24 mouse cellular contexts compared by ENCODE assay signal in the genomic region with DNA sequence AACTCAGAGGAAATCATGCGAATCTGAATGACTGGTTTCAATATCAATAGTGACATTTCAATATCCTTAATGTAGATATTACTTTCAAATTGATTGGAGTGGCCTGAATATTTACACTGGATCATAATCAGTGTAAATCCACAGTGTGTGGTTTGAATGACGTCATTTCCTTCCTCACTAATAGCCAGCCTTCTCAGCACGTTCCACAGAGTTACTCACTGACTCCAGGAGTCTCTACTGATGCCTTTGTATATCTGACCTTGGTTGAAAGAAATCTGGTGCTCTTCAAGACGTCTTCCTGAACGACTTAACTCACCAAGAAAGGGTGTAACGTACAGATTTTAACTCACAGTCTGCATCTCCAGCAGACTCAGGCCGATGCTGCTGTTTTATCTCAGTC. TPM values are rescaled to one million over a fixed set of nuclear protein-coding genes. Genes with fewer than 3 reads are reported as not detected.
DNase-seq lines count a peak whose midpoint lies in the region; ATAC-seq and TF ChIP-seq lines count a peak whose summit lies in the region.
"Had no signal": no experiment of that assay in that cellular context is flagged by ENCODE, and none has a peak within 500 bp of the region (broad histone marks: within the 10 kb centered on the region; RNA-seq: fewer than 3 reads in every experiment).

No protein-coding gene starts in this region.

- no peak for TF ChIP-seq CTCF in MEL (IDR thresholded peaks at IDR 0.05 in 2 of 3, conservative IDR thresholded peaks at IDR 0.05 in 1 of 3; ENCODE audit: control insufficient read depth in 1 of 3, insufficient read depth in 1 of 3, low read depth in 2 of 3, low read length in 3 of 3, poor library complexity in 1 of 3, severe bottlenecking in 1 of 3)

- H3K79me2 ChIP-seq in MEL (ENCODE audit: control insufficient read depth, insufficient read depth, low read length, poor library complexity), result no peaks in the 10 kb centered on the region

- no peak for TF ChIP-seq EP300 in MEL (IDR thresholded peaks at IDR 0.05; ENCODE audit: low read depth in 1 of 2, low read length in 2 of 2)

- no peak for TF ChIP-seq POLR2A in MEL (IDR thresholded peaks at IDR 0.05; ENCODE audit: control insufficient read depth in 1 of 2, insufficient read depth in 1 of 2, low read depth in 1 of 2, low read length in 2 of 2, poor library complexity in 1 of 2)

- peak; percentile 43 for DNase-seq in embryonic facial prominence, embryonic 11.5 days (ENCODE audit: low spot score)
- no peak for DNase-seq in embryonic facial prominence, embryonic 10.5 days (ENCODE audit: low spot score)
- DNase-seq in MEL (ENCODE audit: low read depth, low spot score) (peak; percentile 6), R1 (ENCODE audit: low read depth, low spot score) (peak; percentile 9)
- DNase-seq in spleen, adult 18-20 months, result no peak
- DNase-seq in layer of hippocampus, postnatal 25 days (ENCODE audit: extremely low spot score in 1 of 2, low spot score in 1 of 2), result no peak
- no peak for DNase-seq in adrenal gland, adult 18-20 months (ENCODE audit: low spot score in 2 of 2)
- DNase-seq: cerebellum, adult 18-20 months; cerebellum, postnatal 10 days; gastrocnemius, postnatal 10 days; heart, adult 2 months; heart, postnatal 14 days; kidney, adult 18-20 months had no signal

- H3K4me3 ChIP-seq in embryonic facial prominence, embryonic 11.5 days (ENCODE audit: low read depth, low read length), result no peak overlapping the region
- no peak overlapping the region for H3K4me3 ChIP-seq in embryonic facial prominence, embryonic 10.5 days
- no peak overlapping the region for H3K4me3 ChIP-seq in MEL (ENCODE audit: control insufficient read depth in 1 of 2, insufficient read depth in 1 of 2, low read depth in 2 of 2, low read length in 2 of 2)
- H3K4me3 ChIP-seq: embryonic facial prominence, embryonic 12.5 days; forebrain, embryonic 12.5 days; heart, adult 2 months; heart, embryonic 15.5 days; hindbrain, embryonic 13.5 days; intestine, embryonic 15.5 days had no signal

- H3K4me2 ChIP-seq in embryonic facial prominence, embryonic 11.5 days (ENCODE audit: low read depth, low read length), result no peak overlapping the region
- H3K4me2 ChIP-seq: embryonic facial prominence, embryonic 12.5 days; forebrain, embryonic 12.5 days; heart, embryonic 11.5 days; heart, embryonic 15.5 days; hindbrain, embryonic 13.5 days; intestine, embryonic 15.5 days had no signal

- H3K27me3 ChIP-seq in embryonic facial prominence, embryonic 11.5 days (ENCODE audit: control insufficient read depth, insufficient read depth, low read length), result no peaks in the 10 kb centered on the region
- no peaks in the 10 kb centered on the region for H3K27me3 ChIP-seq in embryonic facial prominence, embryonic 10.5 days (replicated peaks; ENCODE audit: low read depth, poor library complexity, severe bottlenecking)
- H3K27me3 ChIP-seq in MEL (ENCODE audit: control insufficient read depth in 1 of 2, insufficient read depth in 2 of 2, low read length in 2 of 2), result peaks cover 0 to 2% of the 10 kb centered on the region in 2 experiments; a peak in 2 of 4 replicates
- H3K27me3 ChIP-seq: embryonic facial prominence, embryonic 12.5 days; forebrain, embryonic 12.5 days; heart, embryonic 15.5 days; hindbrain, embryonic 13.5 days; intestine, embryonic 15.5 days had no signal

- no peak overlapping the region for H3K9ac ChIP-seq in embryonic facial prominence, embryonic 11.5 days (replicated peaks; ENCODE audit: low read length)
- H3K9ac ChIP-seq in MEL (ENCODE audit: control insufficient read depth, low read depth, low read length, poor library complexity, severe bottlenecking), result no peak overlapping the region
- H3K9ac ChIP-seq: embryonic facial prominence, embryonic 12.5 days; forebrain, embryonic 12.5 days; heart, embryonic 15.5 days; hindbrain, embryonic 13.5 days; intestine, embryonic 15.5 days had no signal

- no peaks in the 10 kb centered on the region for H3K4me1 ChIP-seq in embryonic facial prominence, embryonic 11.5 days (ENCODE audit: control insufficient read depth, insufficient read depth, low read length)
- H3K4me1 ChIP-seq in embryonic facial prominence, embryonic 10.5 days, result 0 out of 2 replicates have a peak, but pooled peaks cover 3% of the 10 kb centered on the region
- H3K4me1 ChIP-seq in MEL (ENCODE audit: control insufficient read depth in 1 of 2, insufficient read depth in 2 of 2, low read length in 2 of 2), result 0 out of 4 replicates have a peak, but pooled peaks cover 0 to 3% of the 10 kb centered on the region in 2 experiments
- H3K4me1 ChIP-seq: embryonic facial prominence, embryonic 12.5 days; forebrain, embryonic 12.5 days; heart, embryonic 15.5 days; hindbrain, embryonic 13.5 days; intestine, embryonic 15.5 days had no signal

- no peak for ATAC-seq in embryonic facial prominence, embryonic 11.5 days (replicated peaks; ENCODE audit: insufficient number of reproducible peaks, low FRiP score, low TSS enrichment, low read depth)
- ATAC-seq: forebrain, embryonic 16.5 days; intestine, embryonic 15.5 days had no signal

- H3K9me3 ChIP-seq in embryonic facial prominence, embryonic 11.5 days (replicated peaks; ENCODE audit: control insufficient read depth, low read length), result no peaks in the 10 kb centered on the region
- no peaks in the 10 kb centered on the region for H3K9me3 ChIP-seq in embryonic facial prominence, embryonic 10.5 days
- no peaks in the 10 kb centered on the region; the same call in 1 of the 2 replicates for H3K9me3 ChIP-seq in MEL (replicated peaks; ENCODE audit: insufficient read depth, low read length)
- H3K9me3 ChIP-seq: embryonic facial prominence, embryonic 12.5 days; forebrain, embryonic 12.5 days; G1E; heart, embryonic 15.5 days; hindbrain, embryonic 13.5 days; intestine, embryonic 15.5 days had no signal

- no peak overlapping the region for H3K27ac ChIP-seq in embryonic facial prominence, embryonic 11.5 days (replicated peaks; ENCODE audit: low read depth, low read length)
- H3K27ac ChIP-seq in embryonic facial prominence, embryonic 10.5 days (replicated peaks), result no peak overlapping the region
- no peak overlapping the region for H3K27ac ChIP-seq in MEL (ENCODE audit: control insufficient read depth, low read depth, low read length)
- H3K27ac ChIP-seq: embryonic facial prominence, embryonic 12.5 days; forebrain, embryonic 12.5 days; heart, adult 2 months; heart, embryonic 15.5 days; hindbrain, embryonic 13.5 days; intestine, embryonic 15.5 days had no signal

- WGBS in embryonic facial prominence, embryonic 11.5 days, result 63% methylated on average over 7 of the region's 7 CpGs
- WGBS in embryonic facial prominence, embryonic 10.5 days, result 69% methylated on average over 7 of the region's 7 CpGs

- no peak for TF ChIP-seq RAD21 in MEL (IDR thresholded peaks at IDR 0.05; ENCODE audit: low read depth, low read length)

- no peaks in the 10 kb centered on the region for H3K36me3 ChIP-seq in embryonic facial prominence, embryonic 11.5 days (replicated peaks; ENCODE audit: control insufficient read depth, insufficient read depth, low read depth, low read length)
- H3K36me3 ChIP-seq in embryonic facial prominence, embryonic 10.5 days (replicated peaks), result no peaks in the 10 kb centered on the region
- H3K36me3 ChIP-seq in MEL (ENCODE audit: control insufficient read depth in 1 of 2, insufficient read depth in 2 of 2, low read length in 2 of 2), result no peaks in the 10 kb centered on the region
- H3K36me3 ChIP-seq: embryonic facial prominence, embryonic 12.5 days; forebrain, embryonic 12.5 days; G1E; heart, embryonic 15.5 days; hindbrain, embryonic 13.5 days; intestine, embryonic 15.5 days had no signal

TF ChIP-seq in MEL, 35 proteins besides CTCF, POLR2A, EP300 and RAD21:
- TF ChIP-seq ZC3H11A (IDR thresholded peaks at IDR 0.05; ENCODE audit: low read depth, low read length) (no peak), MXI1 (IDR thresholded peaks at IDR 0.05; ENCODE audit: low read depth, low read length) (no peak), MEF2A (IDR thresholded peaks at IDR 0.05; ENCODE audit: extremely low read depth, insufficient replicate concordance, low read depth, low read length, poor library complexity, severe bottlenecking) (no peak), ZNF384 (IDR thresholded peaks at IDR 0.05; ENCODE audit: low read depth, low read length) (no peak), BHLHE40 (IDR thresholded peaks at IDR 0.05; ENCODE audit: borderline replicate concordance, low read depth, low read length) (no peak), JUND (IDR thresholded peaks at IDR 0.05; ENCODE audit: low read depth, low read length) (no peak), GABPA (IDR thresholded peaks at IDR 0.05; ENCODE audit: low read depth, low read length) (no peak), E2F4 (IDR thresholded peaks at IDR 0.05; ENCODE audit: borderline replicate concordance, low read depth, low read length) (no peak), SMC3 (IDR thresholded peaks at IDR 0.05; ENCODE audit: low read depth, low read length) (no peak), ETS1 (IDR thresholded peaks at IDR 0.05; ENCODE audit: low read depth, low read length) (no peak), GATA1 (IDR thresholded peaks at IDR 0.05; ENCODE audit: low read depth, low read length) (no peak), TBP (IDR thresholded peaks at IDR 0.05; ENCODE audit: low read depth, low read length) (no peak), MYC (IDR thresholded peaks at IDR 0.05; ENCODE audit: low read depth, low read length) (no peak), MYB (IDR thresholded peaks at IDR 0.05; ENCODE audit: low read depth, low read length) (no peak), USF2 (IDR thresholded peaks at IDR 0.05; ENCODE audit: borderline replicate concordance in 1 of 2, insufficient read depth in 1 of 2, low read depth in 1 of 2, low read length in 2 of 2) (no peak), ZKSCAN1 (IDR thresholded peaks at IDR 0.05; ENCODE audit: low read depth, low read length) (no peak), CHD2 (IDR thresholded peaks at IDR 0.05; ENCODE audit: low read length) (no peak), NRF1 (IDR thresholded peaks at IDR 0.05; ENCODE audit: insufficient read depth, low read depth, low read length, poor library complexity, severe bottlenecking) (no peak), ELF1 (IDR thresholded peaks at IDR 0.05; ENCODE audit: low read depth, low read length) (no peak)

RNA-seq across cellular contexts. Expression of a gene that starts 27.7 kb away (rescaled TPM):
- 0.10 TPM in 1 of 2 replicates, not detected in the other for polyA plus RNA-seq in embryonic facial prominence, embryonic 11.5 days (2014; fragmentation: Nextera tagmentation; extraction: Ambion mirVana)
- 0.05 and 0.16 TPM in 2 replicates for polyA plus RNA-seq in embryonic facial prominence, embryonic 10.5 days (2016; fragmentation: Nextera tagmentation; extraction: Ambion mirVana)
- total RNA-seq in MEL (2012; rRNA removed), result not detected in 2 replicates
- polyA plus RNA-seq in MEL (2012; ENCODE audit: insufficient read depth in 1 of 2, insufficient read length in 2 of 2, low read depth in 1 of 2, low replicate concordance in 2 of 2, missing spikeins in 1 of 2), result under 1 TPM in 1 of 2 experiments, not detected in 1; 0.06 TPM
- total RNA-seq in layer of hippocampus, postnatal 25 days (2021), result 10 to 100 TPM in 1 of 2 experiments, 1 to 10 TPM in 1; 7.1 to 11.2 TPM
- not detected for total RNA-seq in adrenal gland, adult 18-20 months (2021)
- total RNA-seq: adrenal gland, adult 2 months; adrenal gland, postnatal 25 days; heart, adult 2 months; heart, postnatal 14 days; hematopoietic stem cell, adult 5-6 weeks had no signal
- polyA plus RNA-seq: adrenal gland, adult 2 months; G1E had no signal

Comparison
In these comparisons a context has a peak if more than half of its experiments do, and no peak if none do; other contexts are left out.
1. DNase-seq: peak in embryonic facial prominence, embryonic 11.5 days (single experiment), MEL (single experiment) and R1 (single experiment); none in embryonic facial prominence, embryonic 10.5 days (single experiment), spleen, adult 18-20 months (0 of 2), layer of hippocampus, postnatal 25 days (0 of 2) and adrenal gland, adult 18-20 months (0 of 2).